Mouse (Mus musculus): ENCODE results near the gene Mrps6.

The Mrps6 gene

DNA sequence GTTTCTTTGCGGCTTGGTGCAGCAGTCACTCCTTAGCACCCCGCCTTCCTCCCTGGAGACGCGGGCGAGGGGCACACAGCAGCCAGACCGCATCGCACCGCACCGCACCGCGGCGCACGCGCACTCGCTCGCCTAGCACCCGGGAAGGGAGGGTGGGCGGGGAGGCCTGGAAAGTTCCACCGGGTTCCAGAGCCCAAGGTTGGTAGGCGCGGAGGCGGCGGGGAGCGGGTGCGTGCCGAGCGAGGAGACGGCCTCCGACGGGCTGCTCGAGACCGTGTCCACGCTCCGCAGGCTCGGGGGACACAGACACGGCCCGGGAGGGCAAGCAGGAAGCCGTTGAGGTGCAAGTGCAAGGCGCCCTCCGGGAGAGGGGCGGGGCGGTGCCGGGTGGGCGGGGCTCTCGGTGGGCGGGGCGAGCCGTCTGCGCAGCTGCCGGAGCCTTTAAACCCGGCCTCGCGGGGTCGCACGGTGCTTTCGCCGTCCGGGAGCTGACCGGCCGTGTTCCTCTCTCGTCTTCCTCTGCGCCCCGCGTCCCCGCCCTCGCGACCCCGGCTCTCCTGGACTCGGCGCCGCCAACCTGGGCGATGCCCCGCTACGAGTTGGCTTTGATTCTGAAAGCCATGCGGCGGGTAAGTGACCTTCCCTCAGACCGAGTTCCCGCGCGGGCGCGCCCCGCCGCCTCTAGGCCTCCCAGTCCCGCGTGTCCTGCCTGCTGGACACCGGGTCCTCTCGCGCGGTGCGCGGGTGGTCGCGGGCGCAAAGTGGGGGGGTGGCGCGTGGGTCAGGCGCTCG lies at the start of gene Mrps6, which contains the start of the genes Gm49711 and Slc5a3:
Gene Mrps6 (plus strand): TSS at position 419 of the 792 bp plus-strand sequence.
Gene Gm49711 (plus strand): TSS at position 465 of the 792 bp plus-strand sequence.
Gene Slc5a3 (plus strand): TSS at position 471 of the 792 bp plus-strand sequence.
- DNase-seq (ENCODE audit: low spot score) = peak; percentile 78

DNA sequence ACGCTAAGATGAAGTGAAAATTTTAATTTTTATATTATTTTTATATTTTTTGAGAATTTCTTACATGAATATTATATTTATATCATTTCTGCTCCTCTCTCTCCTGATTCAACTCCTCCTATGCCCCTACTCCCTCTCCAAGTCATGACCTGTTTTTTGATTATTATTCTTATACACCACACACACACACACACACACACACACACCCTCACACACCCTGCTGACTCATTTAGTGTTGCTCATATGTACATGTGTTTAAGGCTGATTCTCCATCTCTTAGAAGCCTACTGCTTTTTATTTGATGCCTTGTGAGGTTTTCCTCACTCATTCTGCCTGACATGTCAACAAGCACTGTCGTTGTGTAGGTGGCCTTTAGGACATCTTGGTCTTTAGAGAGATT lies 48.5 kb upstream of the Mrps6 start:
- DNase-seq (ENCODE audit: low spot score) = no peak

- DNase-seq (ENCODE audit: low spot score) = no peak
These were observed 41.3 kb upstream of the Mrps6 start for GRCm38 (mm10) chr16:92016792-92017191.

GRCm38 (mm10) chr16:92019141-92020118 lies 38.6 kb upstream of the Mrps6 start:
- no peak for DNase-seq (ENCODE audit: low spot score)

DNA sequence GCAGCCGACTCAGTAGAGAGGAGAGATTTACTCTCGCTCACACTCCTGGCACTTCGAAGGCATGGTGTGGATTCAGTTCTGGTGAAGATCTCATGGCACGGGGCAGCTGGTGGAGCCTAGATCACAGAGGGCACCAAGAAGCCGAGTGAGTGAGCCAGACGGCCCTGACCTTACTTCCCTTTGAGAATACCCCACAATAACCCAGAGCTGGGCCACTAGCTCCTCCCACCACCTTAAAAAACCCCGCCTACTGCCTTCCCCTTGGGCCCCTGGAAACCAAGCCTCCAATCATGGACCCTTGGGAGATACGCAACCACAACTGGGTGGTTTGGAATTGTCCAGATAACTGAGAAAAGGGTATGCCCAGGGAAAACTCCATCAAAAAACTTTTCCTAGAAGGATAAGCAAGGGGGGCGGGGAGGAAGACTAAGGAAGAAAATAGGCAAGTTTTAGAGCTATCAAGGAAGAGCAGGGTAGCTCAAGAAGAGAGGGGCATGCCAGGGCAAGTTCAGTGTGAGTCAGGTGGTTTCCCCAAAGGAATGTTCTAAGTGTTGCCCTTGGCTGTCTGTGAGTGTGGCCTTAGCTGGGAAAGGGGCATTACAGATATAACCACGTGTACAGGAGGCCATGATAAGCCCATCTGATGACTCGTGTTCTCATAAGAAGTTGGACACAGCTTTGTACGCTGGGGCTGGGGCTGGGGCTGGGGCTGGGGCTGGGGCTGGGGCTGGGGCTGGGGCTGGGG lies 36.2 kb upstream of the Mrps6 start:
- DNase-seq (ENCODE audit: low spot score) = no peak

DNA sequence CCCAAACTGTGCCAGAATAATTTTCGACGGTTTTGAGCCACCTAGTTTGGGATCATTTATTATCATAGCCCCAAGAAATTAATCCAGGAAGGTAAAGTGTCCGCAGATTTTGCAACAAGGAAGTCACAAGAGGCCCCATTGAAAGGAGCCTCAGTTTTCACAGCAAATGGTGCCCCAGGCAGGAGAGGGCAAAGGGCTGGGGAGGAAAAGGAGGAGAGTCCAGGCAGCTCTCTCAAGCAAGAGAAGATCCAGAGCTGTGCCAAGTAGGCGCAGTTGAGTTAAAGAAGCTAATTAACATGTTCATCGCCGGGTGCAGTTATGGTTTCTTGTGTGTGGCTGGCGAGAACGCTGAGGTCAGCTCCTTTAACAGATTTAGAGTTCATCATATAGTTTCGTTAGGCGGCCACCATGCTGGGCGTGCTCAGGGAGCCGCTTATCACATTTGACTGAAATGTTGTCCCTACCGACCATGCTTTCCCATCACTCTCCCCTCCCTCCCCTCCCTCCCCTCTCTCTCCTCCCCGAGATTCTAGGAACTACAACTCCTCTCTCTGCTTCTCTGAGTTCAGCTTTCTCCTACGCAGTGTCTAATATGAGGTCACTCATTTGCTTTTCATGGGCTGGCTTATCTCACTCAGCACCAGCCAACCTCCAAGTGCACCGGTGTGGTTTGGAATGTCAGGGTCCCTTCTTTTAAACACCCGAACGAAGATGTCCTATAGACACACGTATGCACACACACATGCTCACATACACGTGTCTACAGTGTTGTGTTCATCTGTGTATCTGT lies 35.4 kb upstream of the Mrps6 start:
- DNase-seq (ENCODE audit: low spot score) = no peak

GRCm38 (mm10) chr16:92033286-92033685 lies 24.8 kb upstream of the Mrps6 start:
- DNase-seq (ENCODE audit: low spot score) = no peak

GRCm38 (mm10) chr16:92034676-92035075 lies 23.4 kb upstream of the Mrps6 start:
- DNase-seq (ENCODE audit: low spot score) = no peak

DNA sequence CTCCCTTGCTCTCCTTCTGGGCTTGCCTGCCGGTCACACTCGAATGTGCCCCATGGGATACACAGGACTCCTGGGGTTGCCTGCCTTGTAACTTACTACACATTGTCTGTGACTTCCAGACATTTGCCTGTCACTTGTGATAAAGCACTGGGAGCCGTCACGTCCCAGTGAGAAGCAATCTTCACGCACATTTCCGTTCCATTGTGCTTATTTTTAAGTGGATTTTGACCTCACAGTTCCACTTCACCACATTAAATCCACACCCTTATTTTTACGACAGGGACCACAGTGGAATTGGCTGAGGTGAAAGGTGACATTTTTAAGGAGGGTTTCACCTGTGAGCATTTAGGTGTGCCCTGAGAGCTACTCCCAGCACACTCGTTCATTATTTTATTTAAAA lies 21.4 kb upstream of the Mrps6 start:
- no peak for DNase-seq (ENCODE audit: low spot score)

GRCm38 (mm10) chr16:92037891-92038607 lies 20.0 kb upstream of the Mrps6 start:
- no peak for DNase-seq (ENCODE audit: low spot score)

GRCm38 (mm10) chr16:92039421-92039820 lies 18.6 kb upstream of the Mrps6 start:
- no peak for DNase-seq (ENCODE audit: low spot score)

- no peak for DNase-seq (ENCODE audit: low spot score)
These were observed 18.1 kb upstream of the Mrps6 start for GRCm38 (mm10) chr16:92039966-92040365.

DNA sequence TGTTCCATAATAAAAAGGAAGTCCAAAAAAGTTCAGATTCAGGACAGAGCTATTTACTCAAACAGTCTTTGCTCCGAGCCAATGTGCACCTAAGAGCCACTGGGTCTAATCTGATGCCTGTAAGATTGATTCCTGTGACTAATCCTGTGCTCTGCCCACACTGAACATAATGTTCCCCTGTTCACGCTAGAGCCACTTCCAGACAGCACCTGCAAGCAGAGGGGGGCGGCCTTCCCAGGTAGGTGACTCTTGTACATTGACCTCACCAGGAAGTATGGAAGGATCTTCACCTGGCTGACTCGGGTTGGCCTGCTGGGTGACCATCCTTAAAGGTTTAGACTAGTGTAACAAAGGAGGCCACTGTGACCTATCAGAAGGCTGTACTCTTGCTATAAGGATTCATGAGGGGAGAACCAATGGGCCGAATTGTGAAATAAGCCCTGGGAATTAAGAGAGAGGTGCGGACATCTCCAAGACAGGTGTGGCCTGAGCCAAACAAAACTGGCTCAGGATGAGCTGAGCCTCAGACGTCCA lies 6.2 kb upstream of the Mrps6 start:
- no peak for DNase-seq (ENCODE audit: low spot score)

GRCm38 (mm10) chr16:92052569-92052968 lies 5.5 kb upstream of the Mrps6 start:
- DNase-seq (ENCODE audit: low spot score) = no peak

DNA sequence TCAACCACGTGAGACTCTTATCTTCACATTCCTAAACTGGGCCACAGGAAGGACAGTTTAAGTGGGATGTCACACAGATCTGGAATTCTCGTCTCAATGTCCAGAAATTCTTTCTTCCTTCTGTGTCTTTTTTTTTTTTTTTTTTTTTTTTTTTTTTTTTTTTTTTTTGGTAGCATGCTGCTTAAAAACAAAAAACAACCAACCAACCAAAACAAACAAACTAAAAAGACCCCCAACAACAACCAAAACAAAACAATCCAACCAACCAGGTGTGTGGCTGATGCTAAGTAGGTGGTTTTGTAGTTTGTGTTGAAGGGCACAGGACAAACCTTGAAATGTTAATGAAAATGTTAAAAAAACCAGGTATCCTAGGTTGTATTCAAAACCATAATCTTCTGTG lies 1.4 kb upstream of the Mrps6 start:
- DNase-seq (ENCODE audit: low spot score) = no peak

- DNase-seq (ENCODE audit: low spot score) = peak; percentile 29
These were observed 616 bp upstream of the Mrps6 start for GRCm38 (mm10) chr16:92057456-92057851.

DNA sequence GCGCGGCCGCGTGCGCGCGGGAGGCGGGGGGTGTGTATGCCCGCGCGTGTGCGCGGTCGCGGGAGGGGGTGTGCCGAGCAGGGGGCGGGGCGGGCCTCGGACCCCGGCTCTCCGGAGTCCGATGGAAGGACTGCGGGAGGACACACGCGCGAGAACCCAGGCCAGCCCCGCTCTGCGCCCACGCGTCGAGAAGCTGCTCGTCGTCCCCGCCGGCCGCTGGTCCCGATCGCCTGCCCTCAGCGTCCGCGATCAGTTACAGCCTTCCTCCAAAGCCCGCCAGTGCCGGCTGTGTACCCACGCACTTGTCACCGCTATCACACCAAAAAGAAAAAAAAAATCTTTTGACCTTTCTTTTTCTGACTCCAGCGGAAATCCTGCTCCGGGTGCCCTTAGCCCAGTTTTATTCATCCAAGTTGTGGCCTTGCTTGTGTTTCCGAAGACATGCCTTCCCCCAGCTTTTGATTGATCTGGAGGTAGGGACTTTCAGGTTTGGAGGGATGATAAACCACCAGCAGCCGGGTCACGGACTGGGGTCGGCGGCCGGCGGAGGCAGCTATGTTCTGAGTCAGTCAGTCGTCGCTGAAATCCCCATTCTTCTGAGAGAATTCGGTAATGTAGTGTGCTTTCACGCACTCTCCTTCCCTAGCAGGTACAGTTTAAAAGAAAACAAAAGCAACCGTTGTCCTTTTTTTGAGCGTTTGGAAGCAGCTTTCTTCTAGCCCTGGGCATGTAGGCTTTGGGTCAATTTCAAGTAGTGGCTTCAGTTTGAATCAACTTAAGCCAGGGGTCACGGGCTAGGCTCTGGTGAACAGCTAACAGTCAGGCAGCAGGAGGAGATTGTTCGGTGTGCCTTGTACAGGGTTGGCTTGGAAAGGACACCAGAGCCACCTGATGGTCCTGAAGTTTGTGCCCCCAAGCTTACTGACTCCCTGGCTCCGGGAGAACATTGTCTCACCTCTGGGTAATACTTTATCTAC lies 862 bp downstream of the Mrps6 start:
- DNase-seq (ENCODE audit: low spot score) = no peak

- no peak for DNase-seq (ENCODE audit: low spot score)
These were observed 2.1 kb downstream of the Mrps6 start for GRCm38 (mm10) chr16:92060213-92060612.

- DNase-seq (ENCODE audit: low spot score) = no peak
These were observed 3.5 kb downstream of the Mrps6 start for GRCm38 (mm10) chr16:92061586-92061985.
